Mouse (Mus musculus) kidney, embryonic 14.5 days (tissue): ENCODE measurements at regions not wholly inside any gene's neighbourhood (a gene's known extent, or its start where the extent isn't known, plus 50 kb on each side); places are given as distances from the start of the nearest gene placed in this dataset.

Experiments
- ATAC-seq: fragments of 200-750 bp; cut with Nextera tagmentation; 2 replicates; pipeline ENCODE4 v1.8.0; 2017; ENCODE audit warnings: moderate number of reproducible peaks, mild to moderate bottlenecking, moderate TSS enrichment, moderate library complexity; ENCODE audit not compliant: low FRiP score, low TSS enrichment
- H3K27ac ChIP-seq: fragments of 300-500 bp; sonication (generic); 2 replicates; pipeline ENCODE4 v1.5.1; 2014; ENCODE audit warnings: low read depth, mild to moderate bottlenecking, low read length, moderate library complexity, mixed read lengths
- H3K27me3 ChIP-seq: fragments of 300-500 bp; sonication (generic); 2 replicates; pipeline ENCODE4 v1.6.1; 2014; ENCODE audit warnings: mild to moderate bottlenecking, low read length; ENCODE audit not compliant: control insufficient read depth, insufficient read depth
- H3K36me3 ChIP-seq: fragments of 300-500 bp; sonication (generic); 2 replicates; pipeline ENCODE4 v1.6.1; 2014; ENCODE audit warnings: low read length, mixed read lengths; ENCODE audit not compliant: control insufficient read depth, insufficient read depth
- H3K4me1 ChIP-seq: fragments of 300-500 bp; sonication (generic); 2 replicates; pipeline ENCODE4 v1.6.1; 2014; ENCODE audit warnings: low read length, mixed read lengths; ENCODE audit not compliant: control insufficient read depth, insufficient read depth
- H3K4me2 ChIP-seq: fragments of 300-500 bp; sonication (generic); replicated peaks from 2 replicates; pipeline ENCODE4 v1.6.1; 2014; ENCODE audit warnings: low read depth, mild to moderate bottlenecking, low read length
- H3K4me3 ChIP-seq: fragments of 300-500 bp; sonication (generic); 2 replicates; pipeline ENCODE4 v1.5.1; 2014; ENCODE audit warnings: mild to moderate bottlenecking, low read length
- H3K9ac ChIP-seq: fragments of 300-500 bp; sonication (generic); 2 replicates; pipeline ENCODE4 v1.6.1; 2014; ENCODE audit warnings: low read depth, mild to moderate bottlenecking, low read length, moderate library complexity
- H3K9me3 ChIP-seq: fragments of 300-500 bp; sonication (generic); 2 replicates; pipeline ENCODE4 v1.6.1; 2016; ENCODE audit warnings: low read length; ENCODE audit not compliant: control insufficient read depth
- WGBS: fragments of 180-500 bp; shearing (Covaris S2); extraction: QIAGEN DNeasy Blood & Tissue Kit; methylation state at CpG from one replicate; pipeline ENCODE4 v1.1.7; 2014; 5-methylcytosine and 5-hydroxymethylcytosine counted together

DNA sequence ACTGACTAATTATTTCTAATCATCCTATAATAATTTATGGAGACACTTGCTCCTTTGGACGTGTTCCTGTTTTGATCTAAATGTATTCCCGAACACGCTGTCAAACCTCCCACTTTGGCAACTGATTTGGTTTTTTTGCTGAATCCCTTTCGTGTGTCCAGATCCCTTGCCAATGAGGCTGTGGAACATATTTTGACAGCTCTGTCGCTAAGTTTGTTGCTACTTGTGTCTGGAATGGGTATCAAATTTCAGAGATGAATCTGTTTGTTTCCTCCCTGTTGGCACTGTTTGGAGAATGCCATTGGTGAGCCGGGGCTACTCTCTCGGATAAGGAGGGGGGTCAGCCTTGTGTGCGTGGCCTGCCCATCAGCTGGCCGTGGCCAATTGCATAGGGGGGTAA, 277.2 kb upstream of the Tshz3 start:
- Histone ChIP-seq H3K4me2 (no peak overlapping the region), H3K9me3 (no peaks in the 10 kb centered on the region), H3K36me3 (no peaks in the 10 kb centered on the region), H3K27me3 (no peaks in the 10 kb centered on the region), H3K4me1 (no peaks in the 10 kb centered on the region), H3K4me3 (no peak overlapping the region), H3K9ac (no peak overlapping the region), H3K27ac (no peak overlapping the region)
- WGBS, result 60% methylated on average over 9 of the region's 9 CpGs
- ATAC-seq, result no peak

DNA sequence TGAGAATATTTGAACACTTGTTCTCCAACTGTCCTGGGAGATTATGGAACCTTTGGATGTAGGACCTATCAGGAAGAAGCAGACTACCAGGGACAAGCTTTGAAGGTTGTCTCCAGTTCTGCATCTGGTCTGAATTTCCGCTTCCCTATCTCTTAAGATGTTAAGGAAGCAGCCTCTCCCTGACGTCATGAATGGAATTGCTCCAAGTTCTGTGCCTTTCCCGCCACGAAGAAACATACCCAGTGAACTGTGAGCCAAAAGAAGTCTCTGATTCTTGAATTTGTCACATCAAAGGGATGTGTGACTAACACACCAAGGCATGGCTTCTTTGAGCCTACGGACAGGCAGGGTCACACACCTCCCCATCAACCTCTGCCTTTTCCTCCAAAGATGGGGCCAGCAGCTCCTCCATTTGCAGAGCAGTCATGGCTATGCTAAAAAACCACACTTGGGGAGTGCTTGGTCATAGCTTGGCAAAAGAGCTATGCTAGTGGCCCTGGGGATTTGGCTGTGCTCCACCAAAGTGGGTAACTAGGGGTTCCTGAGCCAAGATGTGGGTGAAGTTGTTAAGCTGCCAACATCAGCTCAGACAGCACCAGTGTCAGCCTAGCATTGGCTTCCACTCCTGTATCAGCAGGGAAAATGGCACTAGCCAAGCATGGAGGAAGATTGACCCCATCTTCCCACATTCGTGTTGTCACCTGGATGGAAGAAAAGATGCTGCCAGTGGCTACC, 248.6 kb upstream of the Tshz3 start:
- ATAC-seq, result no peak
- Histone ChIP-seq H3K9me3 (no peaks in the 10 kb centered on the region), H3K4me2 (no peak overlapping the region), H3K27ac (no peak overlapping the region), H3K4me3 (no peak overlapping the region), H3K9ac (no peak overlapping the region), H3K27me3 (no peaks in the 10 kb centered on the region), H3K4me1 (no peaks in the 10 kb centered on the region), H3K36me3 (no peaks in the 10 kb centered on the region)
- 84% methylated on average over 6 of the region's 6 CpGs for WGBS

DNA sequence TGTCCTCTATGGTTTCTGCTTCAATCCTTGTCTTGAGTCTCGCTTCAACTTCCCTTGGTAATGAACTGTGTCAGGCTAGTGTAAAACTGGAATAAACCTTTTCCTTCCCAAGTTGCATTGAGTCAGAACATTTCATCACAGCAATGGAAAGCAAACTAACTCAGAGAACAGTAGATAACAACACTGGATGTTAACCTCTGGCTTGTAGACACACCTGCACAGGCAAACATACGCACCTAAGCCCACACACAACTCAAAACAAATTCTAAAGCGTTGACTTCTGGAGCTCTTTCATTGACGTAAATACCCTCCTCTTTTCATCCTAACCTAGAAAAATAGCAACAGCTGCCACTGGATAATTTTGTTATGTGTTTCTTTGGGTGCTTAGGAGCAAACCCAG, 244.1 kb upstream of the Tshz3 start:
- no peaks in the 10 kb centered on the region for H3K27me3 ChIP-seq
- H3K9me3 ChIP-seq, result no peaks in the 10 kb centered on the region
- no peak for ATAC-seq
- no peak overlapping the region for H3K9ac ChIP-seq
- WGBS, result 88% methylated on average over 4 of the region's 4 CpGs
- no peak overlapping the region for H3K27ac ChIP-seq
- H3K4me2 ChIP-seq, result no peak overlapping the region
- no peak overlapping the region for H3K4me3 ChIP-seq
- H3K36me3 ChIP-seq, result no peaks in the 10 kb centered on the region
- H3K4me1 ChIP-seq, result no peaks in the 10 kb centered on the region

DNA sequence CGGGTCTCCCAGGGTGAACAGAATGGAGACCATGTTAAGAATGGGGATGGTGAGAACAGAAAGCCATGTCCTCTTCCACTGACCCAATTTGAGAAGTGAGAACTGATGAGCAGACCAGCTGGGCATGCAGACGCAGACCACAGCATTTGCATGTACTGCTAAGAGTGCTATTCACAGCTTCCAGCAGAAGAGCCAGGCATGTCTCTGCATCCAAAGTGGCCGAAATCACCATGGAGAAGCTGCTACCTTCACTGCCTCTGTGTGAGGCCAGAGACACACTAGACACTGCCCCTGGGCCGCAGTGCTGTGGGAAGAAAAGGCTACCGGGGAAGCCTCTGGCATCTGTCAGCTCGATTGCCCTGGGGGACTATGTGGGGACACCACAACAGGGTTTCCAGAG, 241.8 kb upstream of the Tshz3 start:
- Histone ChIP-seq H3K4me2 (no peak overlapping the region), H3K4me1 (no peaks in the 10 kb centered on the region), H3K27me3 (no peaks in the 10 kb centered on the region), H3K9me3 (no peaks in the 10 kb centered on the region), H3K36me3 (no peaks in the 10 kb centered on the region), H3K9ac (no peak overlapping the region), H3K27ac (no peak overlapping the region), H3K4me3 (no peak overlapping the region)
- 93% methylated on average over 6 of the region's 6 CpGs for WGBS
- no peak for ATAC-seq

DNA sequence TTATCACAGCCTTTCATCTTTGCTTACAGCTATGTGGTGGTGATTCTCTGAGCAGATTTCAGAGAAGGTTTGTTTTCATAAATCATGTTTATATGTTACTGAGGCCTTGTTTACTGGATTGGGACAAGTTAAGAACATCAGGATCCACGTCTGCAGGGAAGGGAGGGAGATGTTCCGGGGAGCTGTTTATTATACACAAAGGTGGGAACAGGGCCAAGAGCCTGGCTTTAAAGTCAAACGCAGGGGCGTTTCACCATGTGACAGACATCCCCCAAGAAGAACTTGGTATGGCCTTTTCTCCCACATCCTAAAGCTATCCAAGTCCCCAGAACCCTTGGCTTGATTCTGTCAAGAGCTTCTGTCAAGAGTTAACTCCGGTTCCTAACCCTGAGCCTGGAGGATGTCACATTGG, 235.5 kb upstream of the Tshz3 start:
- WGBS, result 66% methylated on average over 5 of the region's 5 CpGs
- no peaks in the 10 kb centered on the region for H3K4me1 ChIP-seq
- no peak overlapping the region for H3K4me3 ChIP-seq
- H3K36me3 ChIP-seq, result no peaks in the 10 kb centered on the region
- H3K4me2 ChIP-seq, result no peak overlapping the region
- H3K9me3 ChIP-seq, result no peaks in the 10 kb centered on the region
- peak; percentile 20; the same call in 1 of the 2 replicates for ATAC-seq
- no peaks in the 10 kb centered on the region for H3K27me3 ChIP-seq
- H3K27ac ChIP-seq, result no peak overlapping the region
- no peak overlapping the region for H3K9ac ChIP-seq

DNA sequence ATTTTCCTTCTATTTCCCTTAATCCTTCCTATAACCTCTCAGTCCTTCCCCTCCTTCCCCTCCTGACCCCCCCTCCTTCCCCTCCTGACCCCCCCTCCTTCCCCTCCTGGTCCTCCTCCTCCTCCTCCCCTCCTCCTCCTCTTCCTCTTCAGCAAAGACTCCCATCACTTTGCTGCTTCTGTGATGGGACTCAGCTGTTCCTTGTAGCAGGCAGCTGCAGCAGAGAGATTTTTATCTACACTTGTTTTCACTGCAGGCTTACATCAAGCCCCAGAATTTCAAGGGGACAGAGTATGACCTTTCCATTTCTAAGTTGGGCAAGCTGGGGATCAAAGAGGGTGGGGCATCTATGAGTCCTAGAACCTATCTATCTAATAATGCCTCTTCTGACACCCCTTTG, 228.5 kb upstream of the Tshz3 start:
- no peaks in the 10 kb centered on the region for H3K36me3 ChIP-seq
- no peak overlapping the region for H3K4me3 ChIP-seq
- no peaks in the 10 kb centered on the region for H3K4me1 ChIP-seq
- no peak overlapping the region for H3K9ac ChIP-seq
- peak; percentile 35; the same call in 1 of the 2 replicates for ATAC-seq
- H3K27ac ChIP-seq, result no peak overlapping the region
- 0 out of 2 replicates have a peak, but pooled peaks cover 3% of the 10 kb centered on the region for H3K9me3 ChIP-seq
- H3K27me3 ChIP-seq, result no peaks in the 10 kb centered on the region
- H3K4me2 ChIP-seq, result no peak overlapping the region

DNA sequence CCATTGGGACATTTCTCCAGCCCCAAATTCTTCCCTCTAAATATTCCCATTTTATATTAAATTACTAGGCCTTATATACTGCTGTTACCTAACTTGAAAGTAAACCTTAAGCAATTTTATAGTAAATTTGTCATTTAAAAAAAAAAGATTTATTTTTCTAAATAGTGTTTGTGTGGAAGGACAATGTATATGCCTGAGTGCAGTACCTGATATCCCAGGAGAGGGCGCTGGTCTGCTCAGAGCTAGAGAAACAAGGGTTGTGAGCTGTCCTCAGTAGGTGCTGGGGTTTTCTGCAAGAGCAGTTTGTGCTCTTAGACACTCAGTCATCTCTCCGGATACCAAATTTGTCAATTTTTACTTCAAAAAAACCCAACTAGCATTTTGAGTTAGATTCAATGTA, 224.4 kb upstream of the Tshz3 start:
- WGBS, result 72% methylated on average over 2 of the region's 2 CpGs
- Histone ChIP-seq H3K4me1 (no peaks in the 10 kb centered on the region), H3K9ac (no peak overlapping the region), H3K4me3 (no peak overlapping the region), H3K36me3 (no peaks in the 10 kb centered on the region), H3K9me3 (0 out of 2 replicates have a peak, but pooled peaks cover 3% of the 10 kb centered on the region), H3K27me3 (no peaks in the 10 kb centered on the region), H3K27ac (no peak overlapping the region), H3K4me2 (no peak overlapping the region)
- ATAC-seq, result no peak

DNA sequence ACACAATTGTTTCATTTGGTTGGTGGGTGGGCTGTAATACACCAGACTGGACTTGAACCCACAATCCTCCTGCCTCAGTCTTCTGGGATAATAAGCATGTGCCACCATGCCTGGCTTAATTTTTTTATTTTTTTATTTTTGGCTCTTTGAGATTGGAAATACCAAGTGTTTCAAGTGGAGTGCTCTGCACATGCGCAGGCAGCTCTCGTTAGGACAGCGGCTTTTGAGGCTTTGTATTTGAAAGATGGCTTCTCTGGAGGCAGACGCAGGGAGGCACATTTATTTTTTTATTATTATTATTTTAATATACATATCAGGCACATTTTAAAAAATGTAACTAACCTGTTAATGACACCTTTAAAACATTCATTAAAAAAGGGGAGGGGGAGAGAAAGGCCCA, 221.5 kb upstream of the Tshz3 start:
- 97% methylated on average over 4 of the region's 4 CpGs for WGBS
- Histone ChIP-seq H3K4me2 (no peak overlapping the region), H3K27me3 (no peaks in the 10 kb centered on the region), H3K9ac (no peak overlapping the region), H3K9me3 (no peaks in the 10 kb centered on the region), H3K4me3 (no peak overlapping the region), H3K27ac (no peak overlapping the region), H3K36me3 (no peaks in the 10 kb centered on the region), H3K4me1 (no peaks in the 10 kb centered on the region)
- ATAC-seq, result no peak

DNA sequence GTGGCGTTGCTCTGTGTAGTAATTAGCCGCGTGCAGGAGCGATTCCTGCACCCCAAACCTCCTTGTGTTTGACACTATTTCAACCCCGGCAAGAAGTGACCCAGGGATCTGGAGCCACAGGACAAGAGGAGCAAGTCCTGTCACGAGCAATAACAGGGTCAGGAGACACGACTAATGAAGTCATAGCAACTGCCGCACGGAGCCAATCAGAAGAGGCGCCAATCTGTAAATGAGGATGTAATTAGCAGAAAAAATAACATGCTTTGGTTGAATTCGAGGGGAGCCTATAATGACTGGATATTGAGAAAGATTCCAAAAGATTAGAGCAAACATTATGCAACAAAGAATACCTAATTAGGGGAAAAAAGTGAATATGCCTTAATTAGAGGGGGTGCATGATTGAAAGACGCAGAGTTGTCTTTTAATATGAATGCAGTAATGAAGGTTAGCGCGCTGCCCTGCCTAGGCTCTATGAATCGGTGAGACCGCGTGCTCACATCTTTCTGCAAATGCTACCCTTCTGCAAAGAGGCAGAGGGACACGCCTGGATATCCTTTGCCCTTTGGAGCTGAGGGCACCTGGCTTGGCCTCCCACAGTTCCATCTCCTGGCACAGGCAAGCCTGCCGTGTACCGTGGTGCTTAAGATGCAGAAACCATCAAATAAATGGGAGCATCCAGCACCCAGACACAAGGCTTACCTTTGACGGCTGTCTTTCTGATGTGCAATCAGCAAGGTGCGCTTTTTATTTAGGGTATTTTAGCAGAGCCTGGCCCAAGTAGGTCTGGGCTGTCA, 220.9 kb upstream of the Tshz3 start:
- no peak for ATAC-seq
- H3K4me1 ChIP-seq, result no peaks in the 10 kb centered on the region

More for the DNA sequence above, 220.9 kb upstream of the Tshz3 start:
- Histone ChIP-seq H3K27ac (no peak overlapping the region), H3K4me2 (no peak overlapping the region), H3K4me3 (no peak overlapping the region), H3K9ac (no peak overlapping the region), H3K9me3 (no peaks in the 10 kb centered on the region), H3K27me3 (no peaks in the 10 kb centered on the region), H3K36me3 (no peaks in the 10 kb centered on the region)
- 83% methylated on average over 22 of the region's 22 CpGs for WGBS
